In genomic region chr2:92187061-92187460, GRCm38 (mm10) we compare ENCODE assay signal across 9 mouse cellular contexts.
DNase-seq lines count a peak whose midpoint lies in the region; ATAC-seq and TF ChIP-seq lines count a peak whose summit lies in the region.
"Had no signal": no experiment of that assay in that cellular context is flagged by ENCODE, and none has a peak within 500 bp of the region (broad histone marks: within the 10 kb centered on the region; RNA-seq: fewer than 3 reads in every experiment).

No protein-coding gene starts in this region.

- TF ChIP-seq CTCF in CH12.LX (conservative IDR thresholded peaks at IDR 0.05 in 1 of 2, IDR thresholded peaks at IDR 0.05 in 1 of 2; ENCODE audit: low read depth in 2 of 2, low read length in 2 of 2), result peak in 1 of 2 experiments; percentile 63; a peak in 2 of 4 replicates

- H3K9ac ChIP-seq in heart, embryonic 14.5 days (ENCODE audit: low read length), result no peak overlapping the region
- H3K9ac ChIP-seq in heart, embryonic 12.5 days, result no peak overlapping the region
- H3K9ac ChIP-seq in CH12.LX (ENCODE audit: insufficient read depth, low read depth), result peak overlapping the region; percentile 99
- no peak overlapping the region for H3K9ac ChIP-seq in forebrain, embryonic 14.5 days (ENCODE audit: low read length)
- H3K9ac ChIP-seq in midbrain, embryonic 12.5 days (replicated peaks), result no peak overlapping the region

- H3K36me3 ChIP-seq in heart, embryonic 14.5 days (ENCODE audit: control insufficient read depth, insufficient read depth, low read length), result 0 out of 2 replicates have a peak, but pooled peaks cover 6% of the 10 kb centered on the region
- H3K36me3 ChIP-seq in heart, embryonic 12.5 days, result no peaks in the 10 kb centered on the region
- peaks cover 0 to 3% of the 10 kb centered on the region in 2 experiments for H3K36me3 ChIP-seq in CH12.LX (replicated peaks in 1 of 2; ENCODE audit: control insufficient read depth in 1 of 2, insufficient read depth in 1 of 2, low read length in 1 of 2)
- no peaks in the 10 kb centered on the region for H3K36me3 ChIP-seq in forebrain, embryonic 14.5 days (ENCODE audit: control insufficient read depth, insufficient read depth, low read length)
- H3K36me3 ChIP-seq in midbrain, embryonic 12.5 days, result no peaks in the 10 kb centered on the region

- no peaks in the 10 kb centered on the region for H3K27me3 ChIP-seq in heart, embryonic 14.5 days (ENCODE audit: control insufficient read depth, insufficient read depth, low read length)
- no peaks in the 10 kb centered on the region for H3K27me3 ChIP-seq in heart, embryonic 12.5 days (replicated peaks)
- no peaks in the 10 kb centered on the region for H3K27me3 ChIP-seq in CH12.LX (replicated peaks)
- H3K27me3 ChIP-seq in forebrain, embryonic 14.5 days (replicated peaks; ENCODE audit: control insufficient read depth, insufficient read depth, low read length), result no peaks in the 10 kb centered on the region
- H3K27me3 ChIP-seq in midbrain, embryonic 12.5 days, result no peaks in the 10 kb centered on the region

- H3K4me1 ChIP-seq in heart, embryonic 14.5 days (ENCODE audit: control insufficient read depth in 2 of 2, insufficient read depth in 2 of 2, low read length in 2 of 2), result peaks cover 0 to 45% of the 10 kb centered on the region in 2 experiments; a peak in 3 of 4 replicates
- H3K4me1 ChIP-seq in heart, embryonic 12.5 days (replicated peaks), result peaks cover 25% of the 10 kb centered on the region
- H3K4me1 ChIP-seq in CH12.LX (ENCODE audit: control insufficient read depth in 1 of 2, insufficient read depth in 2 of 2), result peaks cover 3 to 26% of the 10 kb centered on the region in 2 experiments; a peak in 2 of 4 replicates
- H3K4me1 ChIP-seq in forebrain, embryonic 14.5 days (ENCODE audit: control insufficient read depth, insufficient read depth, low read length), result peaks cover 35% of the 10 kb centered on the region
- peaks cover 34% of the 10 kb centered on the region for H3K4me1 ChIP-seq in midbrain, embryonic 12.5 days

- no peak for ATAC-seq in heart, embryonic 14.5 days (ENCODE audit: insufficient number of reproducible peaks, insufficient read depth, low FRiP score, low read depth)
- ATAC-seq in heart, embryonic 12.5 days (ENCODE audit: insufficient number of reproducible peaks, low FRiP score), result no peak
- no peak for ATAC-seq in forebrain, embryonic 14.5 days
- no peak for ATAC-seq in midbrain, embryonic 12.5 days (ENCODE audit: low FRiP score, low read depth)

- H3K79me2 ChIP-seq in CH12.LX (replicated peaks; ENCODE audit: control insufficient read depth, extremely low read depth, insufficient read depth, poor library complexity, severe bottlenecking), result peaks cover 43% of the 10 kb centered on the region

- peak; percentile 34 for DNase-seq in CH12.LX (ENCODE audit: extremely low read depth)
- DNase-seq in forebrain, embryonic 14.5 days (ENCODE audit: low spot score), result peak; percentile 49
- DNase-seq in left cerebral cortex, adult 9 months (ENCODE audit: low spot score in 2 of 2), result no peak
- DNase-seq in right cerebral cortex, adult 18-20 months, result no peak
- no peak for DNase-seq in layer of hippocampus, postnatal 10 days (ENCODE audit: low spot score in 2 of 2)
- DNase-seq: cerebellum, postnatal 36 days had no signal

- dilution Hi-C loops in CH12.LX (cut with MboI; ENCODE audit: extremely low pct_ligation_motif_present, extremely low pct_unique_long_range_greater_than_20kb, low sequenced_read_pairs), result no loop called here

- no peaks in the 10 kb centered on the region for H3K9me3 ChIP-seq in heart, embryonic 14.5 days (ENCODE audit: control insufficient read depth, low read length)
- H3K9me3 ChIP-seq in heart, embryonic 12.5 days (replicated peaks), result no peaks in the 10 kb centered on the region
- H3K9me3 ChIP-seq in CH12.LX (replicated peaks; ENCODE audit: low read length), result no peaks in the 10 kb centered on the region
- H3K9me3 ChIP-seq in forebrain, embryonic 14.5 days (replicated peaks; ENCODE audit: control insufficient read depth, low read length), result no peaks in the 10 kb centered on the region
- H3K9me3 ChIP-seq in midbrain, embryonic 12.5 days, result no peaks in the 10 kb centered on the region

- no peak overlapping the region for H3K4me3 ChIP-seq in heart, embryonic 14.5 days (ENCODE audit: control insufficient read depth in 1 of 2, insufficient read depth in 1 of 2, low read depth in 1 of 2, low read length in 2 of 2)
- no peak overlapping the region for H3K4me3 ChIP-seq in heart, embryonic 12.5 days
- peak overlapping the region; percentile 50 to 87 (median 80) for H3K4me3 ChIP-seq in CH12.LX (replicated peaks in 1 of 3; ENCODE audit: low read depth in 2 of 3, low read length in 2 of 3, poor library complexity in 1 of 3)
- H3K4me3 ChIP-seq in forebrain, embryonic 14.5 days (ENCODE audit: low read depth, low read length), result peak overlapping the region; percentile 4
- H3K4me3 ChIP-seq in midbrain, embryonic 12.5 days, result peak overlapping the region; percentile 68

- in situ Hi-C loops in CH12.LX (cut with MboI; ENCODE audit: low pct_ligation_motif_present, low pct_unique_long_range_greater_than_20kb, low sequenced_read_pairs), result no loop called here

- TF ChIP-seq RAD21 in CH12.LX (IDR thresholded peaks at IDR 0.05; ENCODE audit: low read depth, low read length), result peak; percentile 22

- H3K4me2 ChIP-seq in heart, embryonic 14.5 days (ENCODE audit: low read length), result peak overlapping the region; percentile 27
- H3K4me2 ChIP-seq in heart, embryonic 12.5 days, result no peak overlapping the region
- peak overlapping the region; percentile 97 for H3K4me2 ChIP-seq in CH12.LX (ENCODE audit: insufficient read depth, low read depth, poor library complexity, severe bottlenecking)
- H3K4me2 ChIP-seq in forebrain, embryonic 14.5 days (ENCODE audit: low read length), result peak overlapping the region; percentile 62
- H3K4me2 ChIP-seq in midbrain, embryonic 12.5 days (replicated peaks), result peak overlapping the region; percentile 87

- H3K27ac ChIP-seq in heart, embryonic 14.5 days (replicated peaks in 1 of 2; ENCODE audit: control insufficient read depth in 1 of 2, insufficient read depth in 1 of 2, low read depth in 2 of 2, low read length in 2 of 2), result no peak overlapping the region
- H3K27ac ChIP-seq in heart, embryonic 12.5 days (ENCODE audit: poor library complexity, severe bottlenecking), result no peak overlapping the region
- no peak overlapping the region for H3K27ac ChIP-seq in CH12.LX (ENCODE audit: insufficient read depth, low read depth)
- no peak overlapping the region for H3K27ac ChIP-seq in forebrain, embryonic 14.5 days (ENCODE audit: low read depth, low read length)
- no peak overlapping the region for H3K27ac ChIP-seq in midbrain, embryonic 12.5 days (replicated peaks)

- 76% methylated on average over 6 of the region's 6 CpGs for WGBS in heart, embryonic 14.5 days
- 77% methylated on average over 6 of the region's 6 CpGs for WGBS in heart, embryonic 12.5 days
- WGBS in forebrain, embryonic 14.5 days, result 60% methylated on average over 6 of the region's 6 CpGs
- WGBS in midbrain, embryonic 12.5 days, result 59% methylated on average over 6 of the region's 6 CpGs

- no peak for TF ChIP-seq EP300 in CH12.LX (IDR thresholded peaks at IDR 0.05; ENCODE audit: low read length)

- no peak for TF ChIP-seq POLR2A in CH12.LX (IDR thresholded peaks at IDR 0.05; ENCODE audit: low read depth, low read length)

TF ChIP-seq in CH12.LX, 34 proteins besides CTCF, POLR2A, EP300 and RAD21:
- peak; percentile 23 for TF ChIP-seq SMC3 (IDR thresholded peaks at IDR 0.05; ENCODE audit: low read depth, low read length)
- TF ChIP-seq ZNF384 (IDR thresholded peaks at IDR 0.05; ENCODE audit: low read depth, low read length), result 0 out of 2 replicates have a peak, but pooled peaks have one; percentile 4
- peak; percentile 47; the same call in 1 of the 2 replicates for TF ChIP-seq SIN3A (IDR thresholded peaks at IDR 0.05; ENCODE audit: low read length)
- TF ChIP-seq E2F4 (IDR thresholded peaks at IDR 0.05; ENCODE audit: insufficient replicate concordance, low read depth, low read length), result no peak
- no peak for TF ChIP-seq NRF1 (IDR thresholded peaks at IDR 0.05; ENCODE audit: low read depth, low read length)
- no peak for TF ChIP-seq KAT2A (IDR thresholded peaks at IDR 0.05; ENCODE audit: insufficient replicate concordance, low read length)
- TF ChIP-seq MAFK (IDR thresholded peaks at IDR 0.05; ENCODE audit: insufficient replicate concordance, low read length), result no peak
- no peak for TF ChIP-seq MAX (IDR thresholded peaks at IDR 0.05; ENCODE audit: low read length)

Comparison
In these comparisons a context has a peak if more than half of its experiments do, and no peak if none do; other contexts are left out.
1. H3K4me3 ChIP-seq: peak in CH12.LX (3 of 3), forebrain, embryonic 14.5 days (single experiment) and midbrain, embryonic 12.5 days (single experiment); none in heart, embryonic 14.5 days (0 of 2) and heart, embryonic 12.5 days (single experiment).
2. DNase-seq: peak in CH12.LX (single experiment) and forebrain, embryonic 14.5 days (single experiment); none in left cerebral cortex, adult 9 months (0 of 2), right cerebral cortex, adult 18-20 months (single experiment) and layer of hippocampus, postnatal 10 days (0 of 2).